Mouse (Mus musculus) brain, adult 2 months (tissue): ENCODE measurements at regions not wholly inside any gene's neighbourhood (a gene's known extent, or its start where the extent isn't known, plus 50 kb on each side); places are given as distances from the start of the nearest gene placed in this dataset.

Source experiments
- DNase-seq: peaks from one replicate; pipeline ENCODE4 v3.0.0; 2011; ENCODE audit warnings: low read depth, low spot score

DNA sequence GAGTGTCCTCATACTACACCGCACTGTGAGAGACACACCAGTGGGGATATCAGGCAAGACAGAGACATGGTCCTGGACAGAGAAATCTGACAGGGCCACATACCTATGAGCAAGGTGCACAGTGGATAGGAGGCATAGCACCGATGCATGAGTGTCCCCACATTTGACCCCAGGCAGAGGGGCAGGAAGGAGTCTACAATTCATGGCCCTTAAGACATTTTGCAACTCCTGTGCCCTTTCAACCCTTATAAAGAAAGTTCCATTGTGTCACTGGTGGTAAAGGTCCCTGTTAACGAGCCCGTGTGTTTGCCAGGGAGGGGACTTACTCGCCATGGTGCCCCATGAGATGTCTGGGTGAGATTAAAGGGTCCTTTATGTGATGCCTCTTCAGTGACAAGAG lies 54.3 kb upstream of the Smndc1 start:
- DNase-seq = no peak

GRCm38 (mm10) chr19:53442756-53443654 lies 52.6 kb upstream of the Smndc1 start:
- no peak for DNase-seq

DNA sequence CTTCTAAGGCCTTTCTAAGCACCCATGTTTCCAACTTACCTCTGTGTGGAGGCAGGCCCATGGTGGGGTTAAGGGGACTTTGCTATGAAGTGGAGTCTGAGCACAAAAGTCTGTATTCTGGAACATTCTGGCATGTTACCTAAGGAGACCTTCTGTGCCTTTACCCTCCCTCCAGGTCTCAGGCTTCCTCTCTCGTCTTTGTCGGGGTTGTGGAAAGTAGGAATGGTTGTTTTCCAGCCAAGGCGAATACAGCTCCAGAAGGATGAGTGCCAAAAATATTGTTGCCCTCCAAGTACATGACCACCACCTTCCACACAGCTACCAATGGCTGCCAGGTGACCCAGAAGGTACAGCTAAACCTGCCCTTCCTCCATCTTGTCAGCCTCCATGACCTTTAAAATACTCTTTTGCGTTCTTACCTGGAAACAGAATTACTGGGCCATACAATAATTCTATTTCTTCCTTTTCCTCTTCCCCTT lies 51.8 kb upstream of the Smndc1 start:
- DNase-seq = no peak

- DNase-seq = no peak
Observed at GRCm38 (mm10) chr19:53441449-53442131, 51.2 kb upstream of the Smndc1 start.

- no peak for DNase-seq
Observed at GRCm38 (mm10) chr19:53440327-53441055, 50.1 kb upstream of the Smndc1 start.
